Mouse (Mus musculus) cortical plate, adult 2 months (tissue): Measurements from ENCODE around the gene Gm49325.

Experiments used
- CTCF ChIP-seq: fragments of 200-500 bp; IDR thresholded peaks from 2 replicates; pipeline ENCODE4 v1.5.1; 2011; ENCODE audit warnings: mild to moderate bottlenecking, control low read depth, low read length; ENCODE audit not compliant: insufficient read depth; ENCODE audit errors: extremely low read depth
- POLR2A ChIP-seq: fragments of 200-500 bp; IDR thresholded peaks from 2 replicates; pipeline ENCODE4 v1.6.1; 2011; ENCODE audit warnings: mild to moderate bottlenecking, low read length, control low read depth; ENCODE audit not compliant: insufficient read depth; ENCODE audit errors: extremely low read depth

- TF ChIP-seq POLR2A = no peak
- TF ChIP-seq CTCF = no peak
Measured at GRCm38 (mm10) chr10:77573162-77573561, 32.8 kb upstream of the Gm49325 start.
